Mouse (Mus musculus): ENCODE results near the gene Pabpn1.

DNA sequence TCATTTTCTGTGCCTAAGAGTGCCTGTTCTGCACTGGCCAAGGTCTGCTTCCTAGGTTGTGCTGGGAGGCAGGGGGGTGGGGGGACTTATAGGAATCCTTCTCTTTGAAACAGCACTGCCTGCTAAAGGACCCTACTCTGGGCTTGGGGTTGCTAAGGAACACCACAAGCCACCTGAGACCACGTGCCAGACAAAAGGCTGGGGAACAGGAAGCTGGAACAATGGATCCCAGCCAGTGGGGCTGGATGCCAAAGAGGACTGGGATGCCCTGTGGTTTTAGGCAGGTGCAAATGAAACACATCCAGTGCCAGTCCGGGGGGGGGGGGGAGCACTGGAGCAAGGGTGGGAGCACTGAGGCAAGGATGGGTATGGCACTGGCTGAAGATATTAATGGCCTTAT is 38.1 kb downstream of the Pabpn1 start:
- TF ChIP-seq POLR2A (IDR thresholded peaks at IDR 0.05; ENCODE audit: control insufficient read depth, extremely low read depth, insufficient read depth, low read length, poor library complexity): no peak
- TF ChIP-seq CTCF (IDR thresholded peaks at IDR 0.05; ENCODE audit: borderline replicate concordance, control insufficient read depth, extremely low read depth, insufficient read depth, low read length, poor library complexity): no peak

All from thymus, adult 2 months (tissue).